Mouse (Mus musculus) lung, adult 2 months (tissue): Measurements from ENCODE around the gene B3galt6.

Experiments
- CTCF ChIP-seq: fragments of 200-500 bp; IDR thresholded peaks from 2 replicates; pipeline ENCODE4 v1.5.1; 2011; ENCODE audit warnings: mild to moderate bottlenecking, low read length, control low read depth; ENCODE audit not compliant: insufficient read depth
- POLR2A ChIP-seq: fragments of 200-500 bp; IDR thresholded peaks from 2 replicates; pipeline ENCODE4 v1.6.1; 2011; ENCODE audit warnings: low read depth, mild to moderate bottlenecking, control low read depth, low read length, borderline replicate concordance; ENCODE audit errors: extremely low read depth

DNA sequence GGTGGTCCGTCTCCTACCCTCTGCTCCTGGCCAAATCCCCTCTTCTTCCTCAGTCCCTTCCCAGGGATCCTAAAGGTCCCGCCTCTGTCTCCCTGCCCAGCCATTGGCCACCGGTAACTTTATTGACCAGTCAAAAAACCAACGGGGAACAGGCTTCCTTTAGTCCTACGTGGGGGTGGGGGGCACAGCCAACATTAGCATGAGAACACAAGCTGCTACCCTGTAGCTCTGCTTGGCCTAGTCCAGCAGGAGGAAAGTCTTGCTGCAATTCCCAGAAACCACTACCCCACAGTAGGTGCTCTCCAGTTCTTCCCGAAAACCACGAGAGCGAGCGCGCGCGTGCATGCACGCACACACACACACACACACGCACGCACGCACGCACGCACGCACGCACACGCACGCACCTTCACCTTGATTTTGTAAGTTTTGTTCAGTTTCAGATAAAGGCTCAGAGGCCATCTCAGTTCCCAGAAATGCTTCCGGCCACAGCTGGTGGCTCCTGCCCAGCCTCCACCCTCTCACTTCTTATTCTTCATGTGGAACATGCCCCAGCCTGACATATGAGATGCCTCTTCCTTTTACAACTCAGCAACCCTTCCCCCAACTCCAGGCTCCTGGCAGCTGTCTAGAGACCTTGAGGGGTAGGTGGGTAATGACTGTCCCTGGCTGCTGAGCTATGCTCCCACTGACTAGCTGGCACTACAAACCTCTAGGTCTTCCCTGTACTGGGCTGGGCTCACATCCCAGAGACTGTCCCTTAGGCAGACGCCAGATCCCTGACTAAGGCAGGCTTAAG is 39.3 kb upstream of the B3galt6 start:
- TF ChIP-seq POLR2A (peak; percentile 24; the same call in 1 of the 2 replicates), CTCF (no peak)
